Mouse (Mus musculus) liver, embryonic 16.5 days (tissue): Measurements from ENCODE around the gene Smagp. TPM values are rescaled to one million over a fixed set of nuclear protein-coding genes. Genes with fewer than 3 reads are reported as not detected.

Experiments used
- ATAC-seq: fragments of 200-750 bp; cut with Nextera tagmentation; 2 replicates; pipeline ENCODE4 v1.8.0; 2017; ENCODE audit warnings: low read depth, mild to moderate bottlenecking, moderate number of reproducible peaks, moderate library complexity
- H3K27ac ChIP-seq: fragments of 300-500 bp; sonication (generic); 2 replicates; pipeline ENCODE4 v1.5.1; 2014; ENCODE audit warnings: mild to moderate bottlenecking, low read length
- H3K27me3 ChIP-seq: fragments of 300-500 bp; sonication (generic); 2 replicates; pipeline ENCODE4 v1.6.1; 2014; ENCODE audit warnings: low read depth, low read length, mixed read lengths; ENCODE audit not compliant: control insufficient read depth, insufficient read depth
- H3K36me3 ChIP-seq: fragments of 300-500 bp; sonication (generic); 2 replicates; pipeline ENCODE4 v1.6.1; 2014; ENCODE audit warnings: mild to moderate bottlenecking; ENCODE audit not compliant: control insufficient read depth, insufficient read depth
- H3K4me1 ChIP-seq: fragments of 300-500 bp; sonication (generic); 2 replicates; pipeline ENCODE4 v1.6.1; 2014; ENCODE audit warnings: low read depth, low read length, mixed read lengths; ENCODE audit not compliant: control insufficient read depth
- H3K4me2 ChIP-seq: fragments of 300-500 bp; sonication (generic); 2 replicates; pipeline ENCODE4 v1.6.1; 2014; ENCODE audit warnings: low read depth, low read length, mixed read lengths
- H3K4me3 ChIP-seq: fragments of 300-500 bp; sonication (generic); 2 replicates; pipeline ENCODE4 v1.5.1; 2014; ENCODE audit warnings: low read depth, mild to moderate bottlenecking, low read length
- H3K9ac ChIP-seq: fragments of 300-500 bp; sonication (generic); 2 replicates; pipeline ENCODE4 v1.6.1; 2014; ENCODE audit warnings: low read depth, low read length
- H3K9me3 ChIP-seq: fragments of 300-500 bp; sonication (generic); replicated peaks from 2 replicates; pipeline ENCODE4 v1.6.1; 2016; ENCODE audit warnings: low read length; ENCODE audit not compliant: control insufficient read depth
- WGBS: fragments of 180-500 bp; shearing (Covaris S2); extraction: QIAGEN DNeasy Blood & Tissue Kit; methylation state at CpG from one replicate; pipeline ENCODE4 v1.1.7; 2014; ENCODE audit not compliant: insufficient replicate concordance; 5-methylcytosine and 5-hydroxymethylcytosine counted together
- polyA plus RNA-seq: library from polyadenylated mRNA; unstranded; fragments of >200 nt; fragmentation: Nextera tagmentation; extraction: Ambion mirVana; gene quantifications from 2 replicates; pipeline ENCODE4 v1.2.1, GENCODE M21; 2015

Gene Smagp
- polyA plus RNA-seq, 1 experiment from 2014 or later = 9.3 TPM

GRCm38 (mm10) chr15:100635851-100636645 is 692 bp downstream of the Smagp start:
- Histone ChIP-seq H3K4me3 (peak overlapping the region; percentile 65), H3K4me1 (peaks cover 18% of the 10 kb centered on the region), H3K27me3 (peaks cover 47% of the 10 kb centered on the region), H3K36me3 (no peaks in the 10 kb centered on the region), H3K27ac (peak overlapping the region; percentile 50), H3K9ac (peak overlapping the region; percentile 57), H3K4me2 (peak overlapping the region; percentile 68), H3K9me3 (no peaks in the 10 kb centered on the region)
- no peak for ATAC-seq
- 4% methylated on average over 38 of the region's 38 CpGs for WGBS

GRCm38 (mm10) chr15:100635239-100635638 is 1.5 kb downstream of the Smagp start:
- Histone ChIP-seq H3K4me3 (no peak overlapping the region), H3K9ac (no peak overlapping the region), H3K4me2 (peak overlapping the region; percentile 68; the same call in 1 of the 2 replicates), H3K36me3 (no peaks in the 10 kb centered on the region), H3K27me3 (peaks cover 47% of the 10 kb centered on the region), H3K4me1 (peaks cover 18% of the 10 kb centered on the region), H3K9me3 (no peaks in the 10 kb centered on the region), H3K27ac (no peak overlapping the region)
- 10% methylated on average over 9 of the region's 9 CpGs for WGBS
- no peak for ATAC-seq

GRCm38 (mm10) chr15:100633341-100633740 is 3.4 kb downstream of the Smagp start:
- Histone ChIP-seq H3K4me2 (no peak overlapping the region), H3K4me3 (no peak overlapping the region), H3K27me3 (peaks cover 42% of the 10 kb centered on the region), H3K36me3 (no peaks in the 10 kb centered on the region), H3K27ac (no peak overlapping the region), H3K9ac (no peak overlapping the region), H3K4me1 (peaks cover 18% of the 10 kb centered on the region), H3K9me3 (no peaks in the 10 kb centered on the region)
- no peak for ATAC-seq
- 71% methylated on average over 10 of the region's 10 CpGs for WGBS

GRCm38 (mm10) chr15:100632323-100632722 is 4.4 kb downstream of the Smagp start:
- no peak overlapping the region for H3K9ac ChIP-seq
- H3K36me3 ChIP-seq = no peaks in the 10 kb centered on the region
- H3K4me2 ChIP-seq = no peak overlapping the region
- H3K4me3 ChIP-seq = no peak overlapping the region
- H3K27ac ChIP-seq = peak overlapping the region; percentile 14; the same call in 1 of the 2 replicates
- peaks cover 18% of the 10 kb centered on the region for H3K4me1 ChIP-seq
- H3K9me3 ChIP-seq = no peaks in the 10 kb centered on the region
- H3K27me3 ChIP-seq = peaks cover 32% of the 10 kb centered on the region
- 47% methylated on average over 5 of the region's 5 CpGs for WGBS
- ATAC-seq = no peak

GRCm38 (mm10) chr15:100631454-100632170 is 5.1 kb downstream of the Smagp start:
- no peak for ATAC-seq
- peaks cover 25% of the 10 kb centered on the region for H3K27me3 ChIP-seq
- H3K9ac ChIP-seq = no peak overlapping the region
- peak overlapping the region; percentile 14; the same call in 1 of the 2 replicates for H3K27ac ChIP-seq
- no peak overlapping the region for H3K4me2 ChIP-seq
- peaks cover 18% of the 10 kb centered on the region for H3K4me1 ChIP-seq
- H3K36me3 ChIP-seq = no peaks in the 10 kb centered on the region
- H3K9me3 ChIP-seq = no peaks in the 10 kb centered on the region
- no peak overlapping the region for H3K4me3 ChIP-seq
- WGBS = 28% methylated on average over 12 of the region's 12 CpGs

- WGBS = 76% methylated on average over 3 of the region's 3 CpGs
- peaks cover 10% of the 10 kb centered on the region for H3K27me3 ChIP-seq
- ATAC-seq = no peak
These were observed 6.6 kb downstream of the Smagp start for GRCm38 (mm10) chr15:100630126-100630525.

GRCm38 (mm10) chr15:100628797-100629196 is 7.9 kb downstream of the Smagp start:
- no peak overlapping the region for H3K27ac ChIP-seq
- ATAC-seq = no peak
- no peak overlapping the region for H3K4me2 ChIP-seq
- H3K4me1 ChIP-seq = peaks cover 17% of the 10 kb centered on the region
- H3K27me3 ChIP-seq = no peaks in the 10 kb centered on the region
- no peaks in the 10 kb centered on the region for H3K36me3 ChIP-seq
- no peak overlapping the region for H3K4me3 ChIP-seq
- H3K9ac ChIP-seq = no peak overlapping the region
- WGBS = 45% methylated on average over 7 of the region's 7 CpGs
- H3K9me3 ChIP-seq = no peaks in the 10 kb centered on the region

More at GRCm38 (mm10) chr15:100630126-100630525, 6.6 kb downstream of the Smagp start:
- no peak overlapping the region for H3K27ac ChIP-seq
- H3K4me1 ChIP-seq = peaks cover 16% of the 10 kb centered on the region
- no peak overlapping the region for H3K4me3 ChIP-seq
- H3K36me3 ChIP-seq = no peaks in the 10 kb centered on the region
- no peak overlapping the region for H3K9ac ChIP-seq
- H3K4me2 ChIP-seq = no peak overlapping the region
- H3K9me3 ChIP-seq = no peaks in the 10 kb centered on the region

- no peak overlapping the region for H3K4me2 ChIP-seq
These were observed 8.9 kb downstream of the Smagp start for GRCm38 (mm10) chr15:100627774-100628370.

More at GRCm38 (mm10) chr15:100627774-100628370, 8.9 kb downstream of the Smagp start:
- H3K36me3 ChIP-seq = no peaks in the 10 kb centered on the region
- ATAC-seq = no peak
- H3K4me1 ChIP-seq = peaks cover 21% of the 10 kb centered on the region
- H3K27me3 ChIP-seq = no peaks in the 10 kb centered on the region
- no peak overlapping the region for H3K27ac ChIP-seq
- no peak overlapping the region for H3K9ac ChIP-seq
- 38% methylated on average over 11 of the region's 11 CpGs for WGBS
- H3K9me3 ChIP-seq = no peaks in the 10 kb centered on the region
- H3K4me3 ChIP-seq = no peak overlapping the region
